Mouse (Mus musculus) neural tube, embryonic 14.5 days (tissue): ENCODE results near the gene Tex261. TPM values are rescaled to one million over a fixed set of nuclear protein-coding genes. Genes with fewer than 3 reads are reported as not detected.
A peak's percentile ranks its signal among the peaks of the same experiment; 100 is the strongest.

Experiments
- ATAC-seq: fragments of 200-750 bp; cut with Nextera tagmentation; 2 replicates; pipeline ENCODE4 v1.8.0; 2017; ENCODE audit warnings: low read depth, mild to moderate bottlenecking, moderate TSS enrichment, moderate library complexity
- H3K27ac ChIP-seq: fragments of 300-500 bp; sonication (generic); 2 replicates; pipeline ENCODE4 v1.5.1; 2014; ENCODE audit warnings: low read depth, mild to moderate bottlenecking, control low read depth, low read length, moderate library complexity, mixed read lengths
- H3K27me3 ChIP-seq: fragments of 300-500 bp; sonication (generic); 2 replicates; pipeline ENCODE4 v1.6.1; 2014; ENCODE audit warnings: low read length; ENCODE audit not compliant: control insufficient read depth, insufficient read depth
- H3K36me3 ChIP-seq: fragments of 300-500 bp; sonication (generic); 2 replicates; pipeline ENCODE4 v1.6.1; 2014; ENCODE audit warnings: low read length, mixed read lengths; ENCODE audit not compliant: control insufficient read depth, insufficient read depth
- H3K4me1 ChIP-seq: fragments of 300-500 bp; sonication (generic); 2 replicates; pipeline ENCODE4 v1.6.1; 2014; ENCODE audit warnings: low read length; ENCODE audit not compliant: control insufficient read depth, insufficient read depth
- H3K4me2 ChIP-seq: fragments of 300-500 bp; sonication (generic); 2 replicates; pipeline ENCODE4 v1.6.1; 2014; ENCODE audit warnings: mild to moderate bottlenecking, low read depth, low read length, control low read depth
- H3K4me3 ChIP-seq: fragments of 300-500 bp; sonication (generic); 2 replicates; pipeline ENCODE4 v1.5.1; 2014; ENCODE audit warnings: low read depth, low read length, control low read depth, mixed read lengths
- H3K9ac ChIP-seq: fragments of 300-500 bp; sonication (generic); replicated peaks from 2 replicates; pipeline ENCODE4 v1.6.1; 2014; ENCODE audit warnings: low read depth, mild to moderate bottlenecking, control low read depth, low read length, mixed read lengths
- H3K9me3 ChIP-seq: fragments of 300-500 bp; sonication (generic); 2 replicates; pipeline ENCODE4 v1.6.1; 2016; ENCODE audit warnings: low read length; ENCODE audit not compliant: control insufficient read depth
- WGBS: fragments of 180-500 bp; shearing (Covaris S2); extraction: QIAGEN DNeasy Blood & Tissue Kit; methylation state at CpG from one replicate; pipeline ENCODE4 v1.1.7; 2014; 5-methylcytosine and 5-hydroxymethylcytosine counted together
- polyA plus RNA-seq: library from polyadenylated mRNA; unstranded; fragments of >200 nt; fragmentation: Nextera tagmentation; extraction: Ambion mirVana; gene quantifications from 2 replicates; pipeline ENCODE4 v1.2.1, GENCODE M21; 2014

The Tex261 gene
- polyA plus RNA-seq, 1 experiment from 2014 or later = 44.8 TPM

- ATAC-seq = no peak
- Histone ChIP-seq H3K36me3 (peaks cover 4% of the 10 kb centered on the region; the same call in 1 of the 2 replicates), H3K9ac (no peak overlapping the region), H3K4me1 (no peaks in the 10 kb centered on the region), H3K9me3 (no peaks in the 10 kb centered on the region), H3K4me3 (no peak overlapping the region), H3K4me2 (no peak overlapping the region), H3K27me3 (peaks cover 8% of the 10 kb centered on the region), H3K27ac (no peak overlapping the region)
- 89% methylated on average over 5 of the region's 5 CpGs for WGBS
These were observed 7.1 kb downstream of the Tex261 start for GRCm38 (mm10) chr6:83768485-83768884.

- WGBS = 97% methylated on average over 3 of the region's 3 CpGs
These were observed 8.6 kb downstream of the Tex261 start for GRCm38 (mm10) chr6:83766982-83767381.

GRCm38 (mm10) chr6:83762880-83763431 is 12.7 kb downstream of the Tex261 start:
- Histone ChIP-seq H3K4me1 (peaks cover 12% of the 10 kb centered on the region; the same call in 1 of the 2 replicates), H3K27me3 (peaks cover 50% of the 10 kb centered on the region), H3K4me2 (peak overlapping the region; percentile 29), H3K9me3 (no peaks in the 10 kb centered on the region), H3K4me3 (no peak overlapping the region), H3K9ac (no peak overlapping the region), H3K27ac (no peak overlapping the region), H3K36me3 (no peaks in the 10 kb centered on the region)
- ATAC-seq = peak; percentile 38; the same call in 1 of the 2 replicates
- WGBS = 1% methylated on average over 35 of the region's 35 CpGs

More at GRCm38 (mm10) chr6:83766982-83767381, 8.6 kb downstream of the Tex261 start:
- no peak overlapping the region for H3K27ac ChIP-seq
- H3K4me3 ChIP-seq = no peak overlapping the region
- H3K4me1 ChIP-seq = peaks cover 9% of the 10 kb centered on the region; the same call in 1 of the 2 replicates
- no peaks in the 10 kb centered on the region for H3K9me3 ChIP-seq
- H3K4me2 ChIP-seq = no peak overlapping the region
- H3K36me3 ChIP-seq = no peaks in the 10 kb centered on the region; the same call in 1 of the 2 replicates
- peaks cover 22% of the 10 kb centered on the region for H3K27me3 ChIP-seq
- ATAC-seq = no peak
- H3K9ac ChIP-seq = no peak overlapping the region

GRCm38 (mm10) chr6:83762344-83762743 is 13.3 kb downstream of the Tex261 start, which contains the start of gene Ankrd53:
Gene Ankrd53 (plus strand): TSS chr6:83762644.
- H3K4me2 ChIP-seq = peak within 1 kb of the TSS; percentile 29
- no peak within 1 kb of the TSS for H3K4me3 ChIP-seq
- ATAC-seq = no peak
- H3K27ac ChIP-seq = no peak within 1 kb of the TSS
- H3K9ac ChIP-seq = no peak within 1 kb of the TSS
- H3K36me3 ChIP-seq = no peaks in the 10 kb centered on the region
- H3K9me3 ChIP-seq = no peaks in the 10 kb centered on the region
- WGBS = 29% methylated on average over 6 of the region's 6 CpGs
- H3K4me1 ChIP-seq = peaks cover 12% of the 10 kb centered on the region; the same call in 1 of the 2 replicates
- H3K27me3 ChIP-seq = peaks cover 56% of the 10 kb centered on the region

GRCm38 (mm10) chr6:83756051-83756450 is 19.6 kb downstream of the Tex261 start:
- Histone ChIP-seq H3K27ac (no peak overlapping the region), H3K4me1 (0 out of 2 replicates have a peak, but pooled peaks cover 3% of the 10 kb centered on the region), H3K27me3 (peaks cover 33% of the 10 kb centered on the region), H3K9me3 (no peaks in the 10 kb centered on the region), H3K4me3 (no peak overlapping the region), H3K36me3 (no peaks in the 10 kb centered on the region), H3K9ac (no peak overlapping the region), H3K4me2 (no peak overlapping the region)
- no peak for ATAC-seq
- WGBS = 76% methylated on average over 9 of the region's 9 CpGs

GRCm38 (mm10) chr6:83750171-83750684 is 25.4 kb downstream of the Tex261 start:
- H3K36me3 ChIP-seq = no peaks in the 10 kb centered on the region
- no peak overlapping the region for H3K27ac ChIP-seq
- H3K4me1 ChIP-seq = no peaks in the 10 kb centered on the region
- peaks cover 3% of the 10 kb centered on the region; the same call in 1 of the 2 replicates for H3K27me3 ChIP-seq
- no peak overlapping the region for H3K9ac ChIP-seq
- WGBS = 6% methylated on average over 11 of the region's 11 CpGs
- H3K4me2 ChIP-seq = no peak overlapping the region
- no peaks in the 10 kb centered on the region for H3K9me3 ChIP-seq
- no peak overlapping the region for H3K4me3 ChIP-seq
- ATAC-seq = no peak

GRCm38 (mm10) chr6:83749286-83749685 is 26.3 kb downstream of the Tex261 start:
- Histone ChIP-seq H3K4me2 (no peak overlapping the region), H3K9ac (no peak overlapping the region), H3K27me3 (peaks cover 3% of the 10 kb centered on the region; the same call in 1 of the 2 replicates), H3K4me3 (no peak overlapping the region), H3K9me3 (no peaks in the 10 kb centered on the region), H3K36me3 (no peaks in the 10 kb centered on the region), H3K4me1 (no peaks in the 10 kb centered on the region), H3K27ac (no peak overlapping the region)
- 36% methylated on average over 3 of the region's 3 CpGs for WGBS
- ATAC-seq = no peak

GRCm38 (mm10) chr6:83745466-83745865 is 30.1 kb downstream of the Tex261 start:
- Histone ChIP-seq H3K27me3 (no peaks in the 10 kb centered on the region), H3K4me2 (no peak overlapping the region), H3K9me3 (no peaks in the 10 kb centered on the region), H3K36me3 (no peaks in the 10 kb centered on the region), H3K9ac (no peak overlapping the region), H3K27ac (no peak overlapping the region), H3K4me3 (no peak overlapping the region), H3K4me1 (no peaks in the 10 kb centered on the region)
- WGBS = 61% methylated on average over 2 of the region's 2 CpGs
- no peak for ATAC-seq

- Histone ChIP-seq H3K27me3 (no peaks in the 10 kb centered on the region), H3K27ac (no peak overlapping the region), H3K9ac (no peak overlapping the region), H3K4me2 (no peak overlapping the region), H3K36me3 (no peaks in the 10 kb centered on the region), H3K9me3 (no peaks in the 10 kb centered on the region), H3K4me1 (no peaks in the 10 kb centered on the region), H3K4me3 (no peak overlapping the region)
- 67% methylated on average over 5 of the region's 5 CpGs for WGBS
- no peak for ATAC-seq
These were observed 31.1 kb downstream of the Tex261 start for GRCm38 (mm10) chr6:83744557-83744956.
